Mouse (Mus musculus) right cerebral cortex, postnatal 10 days (tissue): Measurements from ENCODE around the gene I830077J02Rik.
"Not testable (repeated sequence)": the region's sequence is repeated elsewhere in the genome, so short reads cannot be mapped to it uniquely, and the experiment has no call there.

ENCODE experiments used
- DNase-seq, 2 experiments: peaks; one replicate each; pipeline ENCODE4 v3.0.0; 2021; ENCODE audit warnings: low spot score in 2 of 2

I830077J02Rik gene

GRCm38 (mm10) chr3:105932240-105933071 is at the start of gene I830077J02Rik:
TSS of gene I830077J02Rik (minus strand) at chr3:105932664.
- no peak for DNase-seq

GRCm38 (mm10) chr3:105974174-105974573 is 41.7 kb upstream of the I830077J02Rik start:
- no peak for DNase-seq

GRCm38 (mm10) chr3:105973411-105973810 is 40.9 kb upstream of the I830077J02Rik start, which contains the start of gene Ovgp1:
TSS of gene Ovgp1 (plus strand) at chr3:105973711.
- DNase-seq: no peak

GRCm38 (mm10) chr3:105971831-105972446 is 39.5 kb upstream of the I830077J02Rik start:
- DNase-seq: no peak

GRCm38 (mm10) chr3:105960700-105961099 is 28.2 kb upstream of the I830077J02Rik start:
- DNase-seq: no peak

GRCm38 (mm10) chr3:105959999-105960398 is 27.5 kb upstream of the I830077J02Rik start, which contains the start of gene Atp5f1:
TSS of gene Atp5f1 (minus strand) at chr3:105960099.
- DNase-seq: no peak

- peak in 1 of 2 experiments; percentile 66 for DNase-seq
These were observed 27.1 kb upstream of the I830077J02Rik start for GRCm38 (mm10) chr3:105959585-105959984.

GRCm38 (mm10) chr3:105958974-105959580 is 26.6 kb upstream of the I830077J02Rik start, which contains the start of gene Wdr77:
TSS of gene Wdr77 (plus strand) at chr3:105959369.
- DNase-seq: peak; percentile 98

- no peak for DNase-seq
These were observed 25.7 kb upstream of the I830077J02Rik start for GRCm38 (mm10) chr3:105958204-105958603.

- DNase-seq: no peak
These were observed 24.8 kb upstream of the I830077J02Rik start for GRCm38 (mm10) chr3:105957235-105957634.

- DNase-seq: no peak
These were observed 18.9 kb upstream of the I830077J02Rik start for GRCm38 (mm10) chr3:105951348-105951747.

- DNase-seq: no peak
These were observed 3.6 kb upstream of the I830077J02Rik start for GRCm38 (mm10) chr3:105936111-105936510.

GRCm38 (mm10) chr3:105935033-105935432 is 2.6 kb upstream of the I830077J02Rik start:
- DNase-seq: peak; percentile 53 to 58

- DNase-seq: no peak
These were observed 1.5 kb upstream of the I830077J02Rik start for GRCm38 (mm10) chr3:105933926-105934325.

GRCm38 (mm10) chr3:105931095-105931494 is 1.4 kb downstream of the I830077J02Rik start:
- DNase-seq: no peak

- DNase-seq: no peak
These were observed 2.6 kb downstream of the I830077J02Rik start for GRCm38 (mm10) chr3:105929821-105930220.

- no peak for DNase-seq
These were observed 3.7 kb downstream of the I830077J02Rik start for GRCm38 (mm10) chr3:105928781-105929180.

- DNase-seq: no peak
These were observed 4.3 kb downstream of the I830077J02Rik start for GRCm38 (mm10) chr3:105928195-105928569.

GRCm38 (mm10) chr3:105927561-105928194 is 4.8 kb downstream of the I830077J02Rik start:
- DNase-seq: no peak

- DNase-seq: no peak
These were observed 7.8 kb downstream of the I830077J02Rik start for GRCm38 (mm10) chr3:105924616-105925015.

GRCm38 (mm10) chr3:105921959-105922358 is 10.5 kb downstream of the I830077J02Rik start:
- no peak for DNase-seq

- DNase-seq: not testable (repeated sequence)
These were observed 11.7 kb downstream of the I830077J02Rik start for GRCm38 (mm10) chr3:105920743-105921142.
